Mouse (Mus musculus): ENCODE measurements around the gene Hspb9. TPM values are rescaled to one million over a fixed set of nuclear protein-coding genes. Genes with fewer than 3 reads are reported as not detected.

Hspb9 gene
- total RNA-seq, 2 experiments from 2014 or later, result not detected

DNA sequence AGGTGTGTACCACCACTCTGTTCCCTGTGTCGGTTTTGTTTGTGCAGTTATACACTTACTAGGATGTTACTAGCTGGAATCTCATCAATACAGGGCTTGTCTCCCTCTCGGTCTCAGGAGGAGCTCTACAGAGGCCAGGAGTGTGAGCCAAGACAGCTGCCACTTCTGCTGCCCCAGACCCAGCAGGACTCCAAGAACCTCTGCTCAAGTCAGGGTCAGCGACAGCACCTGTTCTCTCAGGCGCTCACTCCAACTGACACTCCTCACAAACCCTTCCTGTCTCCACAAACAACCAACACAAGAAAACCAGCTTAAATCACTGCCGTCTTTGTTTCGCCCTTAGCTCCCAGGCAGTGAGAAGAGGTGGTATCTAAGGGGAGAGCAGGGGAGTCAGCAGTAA is 15.0 kb downstream of the Hspb9 start:
- no peak for DNase-seq (ENCODE audit: low spot score in 2 of 2)

DNA sequence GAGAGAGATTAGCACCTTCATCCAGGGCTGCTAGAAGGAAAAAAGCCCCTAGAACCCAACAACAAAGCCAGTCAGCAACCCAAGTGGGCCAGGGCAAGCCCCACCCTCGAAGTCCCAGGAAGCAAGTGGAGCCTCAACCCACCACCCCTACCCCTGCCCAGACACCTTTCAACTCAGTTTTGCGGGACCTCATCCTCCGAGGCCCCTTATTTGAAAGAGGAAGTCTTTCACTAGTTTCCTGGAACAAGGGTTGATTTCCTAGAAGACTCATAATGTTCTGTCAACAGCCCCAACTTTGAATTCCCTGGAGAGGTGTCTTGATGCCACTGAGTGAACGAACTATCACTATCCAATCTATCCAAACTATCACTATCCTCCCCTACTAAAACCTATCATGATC is 16.3 kb downstream of the Hspb9 start:
- DNase-seq (ENCODE audit: low spot score in 2 of 2), result no peak

DNA sequence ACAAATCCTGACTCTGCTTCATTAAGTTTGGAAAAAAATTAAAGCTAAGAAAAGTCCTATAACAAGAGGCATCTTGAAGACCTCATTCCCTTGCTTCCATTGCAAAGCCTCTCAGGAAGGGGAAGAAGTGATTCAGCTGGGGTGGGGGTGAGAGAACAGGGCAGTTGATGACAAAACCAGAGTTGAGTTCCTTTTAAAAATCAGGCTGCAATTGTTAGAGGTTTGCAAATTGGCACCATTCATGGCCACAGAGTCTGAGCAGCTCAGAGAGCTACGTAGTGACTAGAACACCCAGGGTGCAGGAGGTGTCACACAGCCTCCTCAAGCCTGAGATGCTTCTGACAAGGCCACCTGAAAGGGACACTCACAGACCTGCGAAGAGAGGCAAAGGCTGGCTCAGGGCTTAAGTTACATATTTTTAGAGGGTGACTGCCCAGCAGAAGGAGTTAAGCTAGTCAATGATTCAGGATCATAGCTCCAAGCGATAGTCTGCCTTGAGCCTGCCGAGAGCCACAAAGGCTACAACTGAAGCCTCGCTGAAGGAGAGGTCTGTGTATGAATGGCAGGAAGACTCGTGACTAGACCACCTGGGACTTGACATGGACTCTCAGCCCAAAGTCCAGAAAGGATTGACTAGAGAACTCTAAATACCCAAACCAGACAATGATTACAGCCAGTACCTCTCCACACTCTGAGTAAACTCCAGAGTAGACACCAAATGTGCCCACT is 17.0 kb downstream of the Hspb9 start:
- DNase-seq (ENCODE audit: low spot score in 2 of 2), result no peak

DNA sequence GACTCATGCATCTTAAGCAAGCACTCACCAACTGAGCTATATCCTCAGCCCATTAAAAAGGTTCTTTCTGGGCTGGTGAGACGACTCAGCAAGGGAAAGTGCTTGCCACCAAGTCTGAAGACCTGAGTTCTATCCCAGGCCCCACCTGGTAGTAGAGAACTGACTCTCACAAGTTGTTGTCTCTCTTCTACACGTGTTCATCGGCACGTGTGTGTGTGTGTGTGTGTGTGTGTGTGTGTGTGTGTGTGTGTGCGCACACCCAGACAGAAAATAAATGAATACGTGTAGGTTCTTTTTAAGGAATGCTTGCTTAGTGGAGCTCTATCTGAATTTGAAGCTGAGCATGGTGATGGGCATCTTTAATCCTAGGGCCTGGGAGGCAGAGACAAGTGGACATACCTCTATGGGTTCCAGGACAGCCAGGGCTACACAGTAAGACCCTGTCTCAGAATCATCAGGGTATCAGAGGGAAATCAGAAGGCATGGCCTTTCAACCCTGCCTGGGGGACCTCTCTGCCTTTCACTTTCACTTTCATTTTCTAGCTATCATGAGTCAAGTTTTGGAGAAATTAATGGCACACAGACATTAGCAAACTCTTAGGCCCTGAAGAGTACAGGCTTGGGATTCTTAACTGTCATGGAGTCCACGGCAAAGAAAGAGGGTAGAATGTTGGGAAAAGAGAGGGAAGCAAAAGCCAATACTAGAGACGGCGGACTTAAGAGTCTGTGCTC is 21.6 kb downstream of the Hspb9 start:
- no peak for DNase-seq (ENCODE audit: low spot score in 2 of 2)

DNA sequence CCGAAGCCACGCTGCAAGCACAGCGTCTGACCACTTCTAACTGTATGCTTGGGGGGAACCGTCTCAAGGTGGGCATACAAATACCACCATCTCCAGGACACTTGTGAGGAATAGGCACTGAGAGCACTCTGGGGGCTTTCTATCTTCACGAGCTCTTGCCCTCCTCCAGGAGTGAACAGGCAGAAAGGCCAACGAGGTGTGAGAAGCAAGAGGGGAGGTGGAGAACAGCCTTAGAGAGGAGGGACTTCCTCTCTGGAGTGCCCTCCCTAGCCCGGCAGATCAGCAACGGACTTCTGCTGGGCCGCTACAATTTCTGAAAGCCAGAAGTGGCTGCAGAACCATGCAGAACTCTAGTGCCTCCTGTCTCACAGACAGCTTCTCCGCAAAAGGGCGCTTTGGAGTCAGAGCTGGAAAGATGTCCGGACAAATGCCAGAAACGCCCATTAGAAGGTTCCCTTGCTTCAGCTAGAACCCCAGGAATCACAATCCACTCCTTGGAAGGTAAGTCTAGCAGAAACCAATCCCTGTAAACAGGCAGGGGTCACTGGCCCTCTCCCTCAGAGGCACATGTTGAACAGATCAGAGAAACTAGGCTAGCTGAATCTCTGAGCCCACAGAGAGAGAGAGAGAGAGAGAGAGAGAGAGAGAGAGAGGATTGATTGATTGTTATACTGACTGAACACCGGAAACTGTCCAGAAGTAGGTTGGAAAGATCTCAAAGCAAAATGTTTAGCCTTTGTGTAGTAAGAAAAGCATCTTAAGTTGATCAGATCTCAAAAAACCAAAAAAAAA is 22.5 kb downstream of the Hspb9 start:
- DNase-seq (ENCODE audit: low spot score in 2 of 2), result no peak

DNA sequence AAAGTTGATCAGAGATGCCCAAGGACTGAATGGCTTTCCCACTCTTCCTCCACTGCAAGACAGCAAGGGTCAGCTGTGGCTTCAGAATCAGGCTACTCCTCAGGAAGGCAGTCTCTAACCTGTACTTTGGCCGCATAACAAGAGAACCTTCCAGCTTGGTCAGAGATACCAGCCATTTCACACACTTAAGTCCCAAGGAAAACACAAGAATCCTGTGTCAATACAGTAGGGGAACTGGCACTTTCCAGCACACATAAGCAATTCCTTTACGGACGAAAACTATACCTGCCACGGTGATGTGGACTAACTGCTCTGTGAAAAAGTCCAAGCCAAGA is 23.1 kb downstream of the Hspb9 start:
- DNase-seq (ENCODE audit: low spot score in 2 of 2), result no peak

DNA sequence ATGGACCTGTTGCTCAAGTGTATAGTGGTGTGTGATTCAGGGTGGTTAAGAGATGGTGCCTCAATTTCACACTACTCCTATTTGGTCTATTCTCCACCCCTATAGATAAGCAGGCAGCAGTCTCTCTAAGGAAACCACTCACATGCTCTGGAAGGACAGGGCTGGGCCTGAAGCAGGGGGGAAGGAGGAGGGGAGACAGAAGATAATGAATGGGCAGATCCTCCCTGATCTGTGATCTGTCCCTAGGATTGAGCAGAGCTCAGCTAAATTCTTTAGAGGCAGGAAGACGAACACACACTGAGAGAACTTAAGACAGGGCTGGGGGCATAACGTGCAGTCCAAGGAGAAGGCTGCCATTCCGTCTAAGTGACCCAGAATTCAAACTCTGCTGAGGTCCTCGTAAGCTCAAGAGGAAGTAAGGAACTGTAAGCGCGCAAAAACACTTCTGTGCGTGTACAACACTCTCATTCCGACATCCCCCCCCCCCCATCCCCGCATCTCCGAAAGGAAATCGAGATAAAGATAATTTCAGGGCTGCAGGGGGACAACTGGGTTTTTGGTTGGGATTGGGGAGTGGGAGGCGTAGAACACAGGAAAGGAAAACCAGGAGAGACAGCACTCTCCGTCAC is 23.6 kb downstream of the Hspb9 start:
- no peak for DNase-seq (ENCODE audit: low spot score in 2 of 2)

DNA sequence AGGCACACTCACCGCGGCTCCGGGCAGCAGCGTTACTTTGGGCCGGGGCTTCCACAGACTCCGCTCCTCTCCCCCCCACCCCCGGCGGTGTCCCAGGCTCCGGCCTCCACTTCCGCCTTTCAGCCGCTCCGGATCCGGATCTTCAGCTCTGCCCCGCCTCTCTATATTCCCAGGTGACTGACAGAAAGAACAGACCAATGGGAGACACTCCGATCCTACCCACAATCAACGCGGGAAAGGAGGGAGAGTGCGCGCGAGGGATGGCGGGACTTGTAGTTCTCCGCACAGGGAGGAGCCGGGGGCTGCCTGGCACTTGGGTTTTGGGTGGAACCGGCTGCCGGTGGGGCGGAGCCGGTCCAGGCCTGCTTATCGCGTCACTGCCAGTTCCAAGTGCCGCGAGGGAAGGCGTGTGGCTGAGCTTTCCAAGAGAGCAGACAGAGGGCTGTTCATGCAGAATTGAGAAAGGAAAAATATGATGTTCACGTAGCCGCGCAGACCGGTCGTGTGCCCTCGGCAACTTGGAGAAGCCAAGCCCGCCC is 24.5 kb downstream of the Hspb9 start, which contains the start of gene Rab5c:
Gene Rab5c (minus strand): TSS at position 150 of the 539 bp plus-strand sequence.
- DNase-seq (ENCODE audit: low spot score in 2 of 2), result peak; percentile 99

DNA sequence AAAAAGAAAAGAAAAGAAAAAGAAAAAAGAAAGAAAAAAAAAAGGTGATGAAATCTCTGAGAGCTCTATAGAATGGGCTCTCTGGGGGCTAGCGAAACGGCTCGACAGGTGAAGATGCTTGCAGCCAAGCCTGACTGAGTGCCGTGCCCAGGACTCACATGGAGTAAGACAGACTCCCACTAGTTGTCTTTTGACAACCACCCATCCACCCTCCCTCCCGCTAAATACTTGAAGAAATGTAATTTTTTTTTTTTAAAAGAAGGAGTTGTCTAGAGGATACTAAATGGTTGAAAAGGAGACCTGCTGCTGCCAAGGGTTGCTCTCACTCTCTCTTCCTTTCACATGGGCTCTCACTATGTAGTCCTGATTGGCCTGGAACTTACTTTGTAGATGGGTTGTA is 25.1 kb downstream of the Hspb9 start:
- no peak for DNase-seq (ENCODE audit: low spot score in 2 of 2)

DNA sequence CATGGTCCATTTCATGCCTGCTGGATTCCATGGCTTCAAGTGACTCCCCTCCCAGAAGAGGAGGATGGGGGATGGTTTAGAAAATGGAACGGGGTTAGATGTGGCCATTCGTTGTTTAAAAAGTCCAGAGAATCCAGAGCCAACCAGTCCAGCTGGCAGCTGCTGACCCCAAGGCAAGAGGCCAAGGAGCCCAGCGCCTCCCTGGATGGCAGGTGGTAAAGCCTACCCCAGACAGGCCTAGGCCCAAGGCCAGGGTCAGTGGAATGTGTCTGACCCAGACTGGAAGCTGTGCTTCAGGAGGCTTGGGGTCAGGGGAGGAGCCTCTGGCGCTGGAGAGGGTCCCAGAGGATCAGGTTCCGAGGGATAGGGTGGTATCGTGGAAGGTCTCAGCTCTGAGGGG is 27.7 kb downstream of the Hspb9 start:
- DNase-seq (ENCODE audit: low spot score in 2 of 2), result no peak

DNA sequence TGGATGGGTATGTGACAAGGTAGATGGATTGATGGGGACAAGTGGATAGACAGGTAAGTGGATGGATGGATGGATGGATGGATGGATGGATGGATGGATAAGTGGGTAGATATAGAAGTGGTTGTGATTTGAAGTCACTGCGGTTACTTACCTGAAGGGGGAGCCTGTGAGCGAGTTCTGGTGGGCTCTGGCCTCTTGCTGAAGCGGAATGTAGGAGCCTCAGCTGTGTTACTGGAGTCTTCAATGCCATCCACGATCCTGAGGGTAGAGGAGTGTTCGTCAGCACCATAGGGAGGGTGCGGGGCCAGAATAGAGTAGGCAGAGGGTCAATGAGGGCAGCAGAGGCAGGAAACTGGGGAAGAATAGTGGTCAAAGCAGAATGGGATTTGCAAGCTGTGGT is 31.4 kb downstream of the Hspb9 start:
- DNase-seq (ENCODE audit: low spot score in 2 of 2), result peak; percentile 61 to 64

DNA sequence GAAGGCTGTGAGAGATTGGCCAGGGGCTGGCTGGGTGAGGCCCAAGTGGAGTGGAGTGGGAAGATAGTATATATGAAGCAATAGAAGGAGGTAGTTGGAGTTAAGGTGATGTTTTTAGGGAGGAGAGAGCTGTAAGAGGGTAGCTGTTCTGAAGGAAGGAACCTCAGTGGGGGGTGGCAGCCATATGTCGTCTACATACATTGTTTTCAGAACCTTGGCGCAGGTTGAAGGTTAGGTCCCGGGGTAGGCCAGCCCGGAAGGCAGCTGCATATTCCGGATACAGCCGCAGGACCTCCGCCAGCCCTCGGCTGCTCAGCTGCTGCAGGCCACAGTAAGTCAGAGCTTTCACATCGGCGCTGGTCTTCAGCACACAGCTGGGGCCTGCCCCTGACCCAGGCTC is 32.9 kb downstream of the Hspb9 start:
- DNase-seq (ENCODE audit: low spot score in 2 of 2), result no peak

DNA sequence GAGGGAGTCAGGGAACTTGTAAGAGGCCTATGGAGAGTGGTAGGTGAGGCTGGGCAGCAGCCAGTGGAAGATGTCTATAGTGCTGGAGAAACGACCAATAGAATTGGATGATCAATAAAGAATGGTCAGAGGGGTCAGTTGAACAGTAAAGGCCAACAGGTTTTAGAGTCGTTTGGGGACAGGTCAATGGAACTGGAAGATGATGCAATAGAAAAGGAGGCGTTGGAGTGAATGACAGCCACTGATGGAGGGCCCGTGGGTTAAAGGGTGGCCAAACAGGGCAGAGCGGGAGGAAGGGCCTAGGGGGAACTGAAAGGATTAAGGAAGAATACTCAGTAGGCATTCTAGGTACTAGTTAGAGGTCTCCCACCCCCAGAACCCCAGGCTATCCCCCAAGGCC is 33.5 kb downstream of the Hspb9 start:
- no peak for DNase-seq (ENCODE audit: low spot score in 2 of 2)

DNA sequence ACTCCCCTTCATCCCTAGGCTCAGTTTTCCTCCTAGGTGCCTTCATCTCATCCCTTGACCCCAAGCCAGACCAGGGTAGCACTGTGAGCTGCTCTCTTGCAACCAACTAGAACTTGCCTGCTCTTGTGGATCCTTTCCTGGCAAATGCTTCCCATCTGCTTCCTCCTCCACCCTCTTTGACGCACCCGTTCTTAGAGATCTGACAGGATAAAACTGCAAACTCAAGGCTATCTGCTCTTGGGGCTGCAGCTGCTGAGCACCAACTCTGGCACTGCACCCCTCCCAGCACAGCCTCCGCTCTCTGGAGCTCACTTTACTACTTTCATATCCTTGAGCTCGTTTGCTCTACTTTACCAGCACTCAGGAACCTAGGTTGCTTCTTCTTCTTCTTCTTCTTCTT is 35.0 kb downstream of the Hspb9 start:
- DNase-seq (ENCODE audit: low spot score in 2 of 2), result peak in 1 of 2 experiments; percentile 45

DNA sequence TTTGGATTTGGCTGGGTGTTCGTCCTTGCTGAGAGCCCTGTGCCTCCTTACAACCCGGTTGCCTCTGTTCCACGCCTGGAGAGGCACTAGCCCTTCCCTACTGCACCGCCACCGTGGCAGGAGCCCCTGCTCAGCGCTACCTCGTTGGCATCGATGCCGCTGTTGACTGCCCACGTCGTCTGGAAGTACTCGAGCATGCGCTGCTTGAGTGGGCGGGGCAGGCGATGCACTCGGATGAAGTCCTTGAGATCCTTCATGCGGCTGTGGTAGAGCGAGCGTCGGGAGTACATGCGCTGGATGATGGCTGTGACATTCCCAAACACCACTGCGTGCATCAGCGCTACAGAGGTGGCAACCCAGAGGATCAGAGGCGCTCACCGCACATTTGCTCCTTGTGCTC is 35.8 kb downstream of the Hspb9 start:
- peak; percentile 71 to 80 for DNase-seq (ENCODE audit: low spot score in 2 of 2)

DNA sequence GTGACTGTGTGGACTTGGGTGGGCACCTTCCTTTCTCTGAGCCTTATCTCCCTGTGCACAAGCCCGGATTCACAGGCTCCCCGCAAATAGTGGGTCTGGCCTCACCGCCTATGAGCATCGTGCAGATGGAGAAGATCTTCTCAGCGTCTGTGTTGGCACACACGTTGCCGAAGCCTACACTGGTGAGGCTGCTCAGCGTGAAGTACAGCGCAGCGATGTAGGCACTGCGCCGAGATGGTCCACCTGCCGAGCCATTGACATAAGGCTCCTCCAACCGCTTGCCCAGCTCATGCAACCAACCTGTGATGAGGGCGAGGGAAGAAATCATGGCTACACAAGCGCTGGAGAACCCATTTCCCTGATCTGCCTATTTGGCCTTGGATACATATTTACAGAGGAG is 36.5 kb downstream of the Hspb9 start:
- no peak for DNase-seq (ENCODE audit: low spot score in 2 of 2)

DNA sequence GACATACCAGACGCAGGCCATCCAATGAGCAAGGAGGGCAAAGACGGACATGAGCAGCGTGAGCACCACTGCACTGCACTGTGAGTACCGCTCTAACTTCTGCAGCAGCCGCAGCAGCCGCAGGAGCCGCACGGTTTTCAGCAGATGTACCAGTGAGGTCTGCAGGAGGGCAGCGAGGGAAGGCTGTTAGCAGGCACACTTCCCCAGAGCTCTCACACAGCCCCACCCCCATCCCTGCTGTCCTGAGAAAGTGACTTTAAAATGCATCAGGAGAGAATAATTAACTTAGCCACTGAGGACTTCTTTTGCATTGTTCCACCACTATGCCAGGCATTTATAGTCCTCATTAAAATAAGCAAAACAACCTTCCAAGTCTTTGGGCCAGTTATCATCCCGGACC is 38.6 kb downstream of the Hspb9 start:
- DNase-seq (ENCODE audit: low spot score in 2 of 2), result peak in 1 of 2 experiments; percentile 37

DNA sequence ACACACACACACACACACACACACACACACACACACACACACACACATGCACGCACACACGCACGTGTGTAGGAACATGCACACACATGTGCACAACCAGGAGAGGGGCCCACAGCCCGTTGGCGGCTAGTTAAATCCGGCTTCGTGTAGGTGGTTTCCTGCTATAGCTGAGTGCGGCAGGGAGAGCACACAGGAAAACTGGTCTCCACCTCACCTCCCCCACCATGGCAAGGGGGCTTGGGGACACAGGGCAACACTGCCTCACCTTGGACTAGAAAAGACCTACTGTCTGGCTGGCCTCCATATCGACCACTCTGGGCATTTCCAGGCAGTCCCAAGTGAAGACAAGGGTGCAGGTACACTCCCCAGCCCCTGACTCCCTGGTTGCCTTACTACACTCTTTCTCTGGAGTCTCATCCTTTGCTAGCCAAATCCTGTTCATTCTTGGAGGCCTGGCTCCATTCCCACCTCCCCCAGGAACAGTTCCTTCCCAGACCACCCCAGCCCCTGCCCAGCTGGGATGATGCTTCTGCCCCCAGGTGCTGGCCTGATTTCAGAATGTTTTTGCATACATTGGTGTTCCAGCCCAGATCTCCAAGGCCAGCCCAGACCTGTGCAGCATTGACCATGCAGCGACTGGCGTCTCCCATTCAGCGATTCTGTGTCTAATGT is 40.5 kb downstream of the Hspb9 start:
- peak; percentile 66 to 81 for DNase-seq (ENCODE audit: low spot score in 2 of 2)

DNA sequence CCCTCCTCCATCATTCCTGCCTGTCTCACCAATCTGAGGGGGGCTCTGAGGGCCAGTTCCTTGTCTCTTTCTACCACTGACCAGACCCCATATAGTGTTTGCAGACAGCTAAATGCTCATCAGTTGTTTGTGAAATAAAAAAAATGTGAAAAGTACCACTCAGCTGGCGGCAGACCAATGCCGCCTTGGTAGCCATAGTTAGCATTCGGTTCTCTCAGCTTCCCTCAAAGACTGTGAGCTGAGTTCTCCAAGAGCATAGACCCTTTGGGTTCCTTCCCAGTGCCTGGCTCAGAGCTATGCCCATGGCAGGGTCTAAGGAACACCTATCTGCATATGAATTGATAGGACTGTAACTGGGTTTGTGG is 41.0 kb downstream of the Hspb9 start:
- peak; percentile 57 to 69 for DNase-seq (ENCODE audit: low spot score in 2 of 2)

DNA sequence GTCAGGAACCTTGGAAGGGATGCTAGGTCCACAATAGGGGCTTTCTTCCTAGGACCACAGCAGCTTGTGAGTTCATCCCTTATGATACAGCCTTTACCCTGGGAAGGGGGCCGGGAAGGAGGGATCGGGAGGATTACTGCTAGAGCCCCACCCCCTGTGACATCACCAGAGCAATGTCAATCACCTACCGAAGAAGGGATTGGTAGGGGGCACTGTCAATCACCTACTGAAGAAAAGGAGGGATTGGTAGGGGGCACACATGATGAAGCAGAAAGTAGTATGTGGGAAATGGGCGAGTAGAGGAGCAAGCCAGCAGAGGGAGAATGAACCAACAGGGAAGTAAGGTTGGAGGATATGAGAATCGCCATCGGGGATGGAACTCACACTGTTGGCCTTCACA is 42.8 kb downstream of the Hspb9 start:
- DNase-seq (ENCODE audit: low spot score in 2 of 2), result no peak

DNA sequence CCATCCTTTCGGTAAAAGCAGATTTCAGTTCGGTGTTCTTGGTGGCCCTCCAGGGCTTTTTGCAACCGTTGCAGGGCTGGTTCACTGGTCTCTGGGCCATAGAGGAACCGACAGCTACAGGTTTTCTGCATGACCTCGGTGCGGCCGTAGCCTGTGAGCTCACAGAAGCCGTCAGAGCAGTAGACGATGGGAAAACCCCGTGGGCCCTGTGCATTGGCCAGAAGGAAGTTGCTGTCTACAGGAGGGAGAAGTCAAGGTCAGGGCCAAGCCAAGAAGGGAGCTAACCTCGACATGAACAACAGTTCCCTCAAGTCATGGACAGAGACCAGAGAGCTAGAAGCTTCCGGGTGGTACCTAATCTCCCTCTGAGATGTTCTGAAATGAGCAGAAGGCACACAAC is 43.9 kb downstream of the Hspb9 start:
- no peak for DNase-seq (ENCODE audit: low spot score in 2 of 2)

Data from left cerebral cortex, adult 18-20 months (tissue).